Mouse (Mus musculus): ENCODE results near the gene Eme2. TPM values are rescaled to one million over a fixed set of nuclear protein-coding genes. Genes with fewer than 3 reads are reported as not detected.

The Eme2 gene
- polyA plus RNA-seq, 1 experiment, result 14.7 TPM

DNA sequence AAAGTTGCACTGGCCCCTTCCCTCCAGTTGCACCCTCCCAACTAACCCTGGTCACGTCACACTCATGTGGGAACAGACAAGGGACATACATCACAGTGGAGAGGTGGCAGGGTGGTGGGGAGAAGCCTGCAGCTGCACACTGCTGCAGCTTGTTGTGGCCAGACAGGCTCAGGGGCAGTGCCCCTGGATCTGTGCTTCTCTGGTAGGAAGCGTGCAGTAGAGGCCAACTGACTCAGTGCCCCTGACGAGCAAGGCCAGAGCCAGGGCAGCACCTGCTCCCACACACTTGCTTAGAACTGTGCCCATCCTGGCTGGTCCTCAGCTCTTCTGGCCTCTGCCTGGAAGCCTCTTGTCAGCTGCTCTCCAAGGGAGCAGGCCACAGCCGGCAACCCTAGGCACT lies 2.7 kb upstream of the Eme2 start:
- Histone ChIP-seq H3K4me3 (ENCODE audit: insufficient read depth, low read length) (no peak overlapping the region), H3K27ac (ENCODE audit: insufficient read depth, low read length) (no peak overlapping the region), H3K4me1 (ENCODE audit: control insufficient read depth, insufficient read depth, low read length) (peaks cover 5% of the 10 kb centered on the region)
- TF ChIP-seq CTCF (IDR thresholded peaks at IDR 0.05; ENCODE audit: borderline replicate concordance, insufficient read depth, low read length), result no peak
- TF ChIP-seq POLR2A (IDR thresholded peaks at IDR 0.05; ENCODE audit: low read depth, low read length), result no peak

GRCm38 (mm10) chr17:24896993-24897269 lies 2.0 kb upstream of the Eme2 start:
- Histone ChIP-seq H3K4me3 (ENCODE audit: insufficient read depth, low read length) (peak overlapping the region; percentile 83), H3K27ac (ENCODE audit: insufficient read depth, low read length) (no peak overlapping the region), H3K4me1 (ENCODE audit: control insufficient read depth, insufficient read depth, low read length) (peaks cover 5% of the 10 kb centered on the region)
- no peak for TF ChIP-seq CTCF (IDR thresholded peaks at IDR 0.05; ENCODE audit: borderline replicate concordance, insufficient read depth, low read length)
- no peak for TF ChIP-seq POLR2A (IDR thresholded peaks at IDR 0.05; ENCODE audit: low read depth, low read length)

GRCm38 (mm10) chr17:24896241-24896992 lies 1.5 kb upstream of the Eme2 start, which contains the start of gene Nme3:
TSS of gene Nme3 (plus strand) at chr17:24896500.
- H3K4me3 ChIP-seq (ENCODE audit: insufficient read depth, low read length), result peak within 1 kb of the TSS; percentile 83
- TF ChIP-seq POLR2A (IDR thresholded peaks at IDR 0.05; ENCODE audit: low read depth, low read length) (no peak), CTCF (IDR thresholded peaks at IDR 0.05; ENCODE audit: borderline replicate concordance, insufficient read depth, low read length) (peak; percentile 34; the same call in 1 of the 2 replicates)
- H3K4me1 ChIP-seq (ENCODE audit: control insufficient read depth, insufficient read depth, low read length), result peaks cover 5% of the 10 kb centered on the region
- peak within 1 kb of the TSS; percentile 51 for H3K27ac ChIP-seq (ENCODE audit: insufficient read depth, low read length)

- peaks cover 5% of the 10 kb centered on the region for H3K4me1 ChIP-seq (ENCODE audit: control insufficient read depth, insufficient read depth, low read length)
- H3K4me3 ChIP-seq (ENCODE audit: insufficient read depth, low read length), result peak overlapping the region; percentile 83
- peak overlapping the region; percentile 51 for H3K27ac ChIP-seq (ENCODE audit: insufficient read depth, low read length)
- TF ChIP-seq CTCF (IDR thresholded peaks at IDR 0.05; ENCODE audit: borderline replicate concordance, insufficient read depth, low read length) (no peak), POLR2A (IDR thresholded peaks at IDR 0.05; ENCODE audit: low read depth, low read length) (no peak)
These were observed 819 bp upstream of the Eme2 start for GRCm38 (mm10) chr17:24895571-24896240.

- TF ChIP-seq POLR2A (IDR thresholded peaks at IDR 0.05; ENCODE audit: low read depth, low read length) (no peak), CTCF (IDR thresholded peaks at IDR 0.05; ENCODE audit: borderline replicate concordance, insufficient read depth, low read length) (no peak)
- Histone ChIP-seq H3K4me1 (ENCODE audit: control insufficient read depth, insufficient read depth, low read length) (peaks cover 5% of the 10 kb centered on the region), H3K4me3 (ENCODE audit: insufficient read depth, low read length) (peak overlapping the region; percentile 83), H3K27ac (ENCODE audit: insufficient read depth, low read length) (peak overlapping the region; percentile 11; the same call in 1 of the 2 replicates)
These were observed 559 bp downstream of the Eme2 start for GRCm38 (mm10) chr17:24894061-24894994.

DNA sequence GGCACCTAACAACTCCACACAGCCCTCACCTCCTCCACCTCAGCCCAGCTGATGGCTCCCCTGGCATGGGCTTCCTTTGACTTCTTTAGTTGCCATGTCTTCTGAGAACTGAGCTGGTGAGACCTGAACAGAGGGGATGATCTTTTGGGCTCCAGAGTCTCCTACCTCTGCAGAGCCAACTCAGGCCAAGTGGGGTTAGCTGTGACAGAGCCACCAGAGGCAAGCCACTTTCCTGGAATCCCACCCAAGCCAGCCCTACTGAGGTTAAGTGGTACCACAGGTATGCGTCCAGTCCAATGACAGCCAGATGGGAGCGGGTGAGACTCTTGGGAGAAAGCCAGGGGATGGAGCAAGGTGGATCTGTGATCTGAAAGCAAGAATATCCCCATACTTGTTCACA lies 1.6 kb downstream of the Eme2 start:
- TF ChIP-seq CTCF (IDR thresholded peaks at IDR 0.05; ENCODE audit: borderline replicate concordance, insufficient read depth, low read length) (no peak), POLR2A (IDR thresholded peaks at IDR 0.05; ENCODE audit: low read depth, low read length) (no peak)
- H3K4me3 ChIP-seq (ENCODE audit: insufficient read depth, low read length), result no peak overlapping the region
- peaks cover 5% of the 10 kb centered on the region for H3K4me1 ChIP-seq (ENCODE audit: control insufficient read depth, insufficient read depth, low read length)
- no peak overlapping the region for H3K27ac ChIP-seq (ENCODE audit: insufficient read depth, low read length)

GRCm38 (mm10) chr17:24892785-24893184 lies 2.1 kb downstream of the Eme2 start:
- TF ChIP-seq POLR2A (IDR thresholded peaks at IDR 0.05; ENCODE audit: low read depth, low read length) (no peak), CTCF (IDR thresholded peaks at IDR 0.05; ENCODE audit: borderline replicate concordance, insufficient read depth, low read length) (no peak)
- Histone ChIP-seq H3K4me1 (ENCODE audit: control insufficient read depth, insufficient read depth, low read length) (peaks cover 6% of the 10 kb centered on the region), H3K4me3 (ENCODE audit: insufficient read depth, low read length) (no peak overlapping the region), H3K27ac (ENCODE audit: insufficient read depth, low read length) (no peak overlapping the region)

DNA sequence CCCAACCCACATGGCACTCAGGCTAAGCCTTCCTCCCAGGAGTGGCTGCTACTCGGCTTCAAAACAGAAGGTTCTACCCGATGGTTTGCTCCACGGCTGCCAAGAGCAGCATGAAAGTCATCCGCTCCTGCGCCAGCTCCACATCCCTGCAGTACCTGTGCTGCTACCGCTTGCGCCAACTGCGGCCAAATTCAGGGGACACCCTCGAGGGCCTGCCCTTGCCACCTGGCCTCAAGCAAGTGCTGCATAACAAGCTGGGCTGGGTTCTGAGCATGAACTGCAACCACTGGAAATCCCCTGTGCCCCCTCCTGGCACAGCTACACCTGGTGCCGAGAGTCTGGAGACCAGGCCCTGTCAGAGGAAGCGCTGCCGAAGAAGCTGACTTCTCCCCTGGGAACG lies 3.6 kb downstream of the Eme2 start:
- Histone ChIP-seq H3K4me1 (ENCODE audit: control insufficient read depth, insufficient read depth, low read length) (peaks cover 2% of the 10 kb centered on the region), H3K4me3 (ENCODE audit: insufficient read depth, low read length) (no peak overlapping the region), H3K27ac (ENCODE audit: insufficient read depth, low read length) (no peak overlapping the region)
- no peak for TF ChIP-seq POLR2A (IDR thresholded peaks at IDR 0.05; ENCODE audit: low read depth, low read length)
- TF ChIP-seq CTCF (IDR thresholded peaks at IDR 0.05; ENCODE audit: borderline replicate concordance, insufficient read depth, low read length), result no peak
